Mouse (Mus musculus): ENCODE results near the gene Gm49776.

GRCm38 (mm10) chr16:18220001-18220400, 38.1 kb downstream of the Gm49776 start:
- TF ChIP-seq CTCF (IDR thresholded peaks at IDR 0.05; ENCODE audit: borderline replicate concordance, insufficient read depth, low read length) (no peak), POLR2A (IDR thresholded peaks at IDR 0.05; ENCODE audit: low read depth, low read length) (no peak)

All from embryonic fibroblast, embryonic 13.5 days (primary cell).